Mouse (Mus musculus): ENCODE measurements at regions not wholly inside any gene's neighbourhood (a gene's known extent, or its start where the extent isn't known, plus 50 kb on each side); places are given as distances from the start of the nearest gene placed in this dataset.

DNA sequence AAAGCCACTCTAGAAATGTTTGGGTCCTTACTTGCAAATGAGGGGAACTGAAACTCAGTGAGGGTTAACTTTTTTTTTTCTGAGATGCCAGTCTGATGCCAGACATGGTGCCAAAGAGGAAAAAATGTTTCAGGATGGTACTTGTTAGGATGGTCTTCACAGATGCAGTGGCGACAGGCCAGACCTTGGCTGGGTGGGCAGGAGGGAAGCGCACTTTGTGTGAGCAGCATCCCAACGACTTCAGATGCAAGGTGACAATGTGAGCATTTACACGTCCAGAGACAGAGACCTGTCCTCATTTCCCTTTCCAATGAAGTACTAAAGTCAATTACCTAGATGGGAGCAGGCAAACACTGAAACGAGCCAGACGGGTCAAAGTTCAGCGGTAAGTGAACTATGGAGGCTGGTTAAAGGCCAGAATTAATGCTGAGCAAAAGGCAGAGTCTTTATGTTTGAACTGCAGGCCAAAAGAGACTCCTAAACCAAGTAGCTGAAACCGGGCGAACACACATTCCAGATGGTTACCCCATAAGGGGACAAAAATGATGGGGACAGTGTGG is 213.7 kb upstream of the Ccdc122 start:
- no peak for DNase-seq (ENCODE audit: low spot score)

DNA sequence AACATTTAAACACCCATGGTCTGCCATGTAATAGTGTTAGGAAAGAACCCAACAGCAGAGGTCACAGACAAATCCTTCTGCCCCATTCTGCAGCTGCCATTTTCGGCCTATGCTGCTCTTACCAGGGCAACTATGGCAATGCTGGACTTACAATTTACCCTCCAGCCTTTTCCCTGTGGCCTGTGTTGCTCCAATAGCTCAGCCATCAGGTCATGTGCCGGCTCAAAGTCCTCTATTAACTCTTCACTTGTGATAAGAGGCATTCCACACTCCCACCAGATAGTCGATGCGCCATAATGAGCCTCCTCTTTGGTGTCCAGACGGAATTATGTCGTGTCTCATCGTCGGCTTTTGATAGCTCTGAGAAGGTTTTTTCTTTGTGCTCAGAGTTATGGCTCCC is 214.7 kb upstream of the Ccdc122 start:
- DNase-seq (ENCODE audit: low spot score), result no peak

DNA sequence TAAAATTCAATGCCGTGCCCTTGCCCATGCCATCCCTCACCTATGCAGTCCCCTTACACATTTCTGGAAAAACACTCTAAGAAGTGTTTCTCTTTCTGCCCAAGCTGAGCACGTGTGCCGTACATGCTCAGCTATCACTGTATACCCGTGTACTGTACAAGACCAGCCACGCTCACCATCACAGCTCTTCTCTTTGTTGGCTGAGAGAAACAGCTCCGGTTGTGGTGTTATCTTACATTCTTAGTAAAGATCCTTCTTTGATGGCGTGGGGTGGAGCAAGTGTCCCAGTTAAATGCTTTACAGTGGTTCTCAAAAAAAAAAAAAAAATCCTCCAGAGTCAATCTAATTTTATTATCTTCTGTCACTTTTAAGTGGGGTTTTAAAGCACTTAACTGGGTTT is 215.1 kb upstream of the Ccdc122 start:
- no peak for DNase-seq (ENCODE audit: low spot score)

DNA sequence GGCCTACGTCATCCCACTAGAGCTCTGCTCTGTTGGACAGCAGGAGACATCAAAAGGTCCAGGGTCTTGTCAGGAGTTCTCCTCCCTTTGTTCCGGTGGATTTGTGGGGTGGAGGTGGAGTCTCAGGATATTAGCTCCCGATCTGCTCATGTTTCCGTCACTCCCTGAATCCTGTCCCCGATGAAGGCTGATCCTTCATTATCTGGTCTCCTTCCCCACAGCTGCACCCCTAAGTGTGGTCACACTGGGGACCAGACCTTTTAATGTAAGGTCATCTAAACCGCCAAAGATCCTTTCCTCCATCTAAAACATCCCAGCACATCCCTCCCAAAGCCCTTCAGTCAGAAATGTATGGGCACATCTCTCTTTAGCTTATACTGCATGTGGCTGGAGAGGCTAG is 215.6 kb upstream of the Ccdc122 start:
- no peak for DNase-seq (ENCODE audit: low spot score)

DNA sequence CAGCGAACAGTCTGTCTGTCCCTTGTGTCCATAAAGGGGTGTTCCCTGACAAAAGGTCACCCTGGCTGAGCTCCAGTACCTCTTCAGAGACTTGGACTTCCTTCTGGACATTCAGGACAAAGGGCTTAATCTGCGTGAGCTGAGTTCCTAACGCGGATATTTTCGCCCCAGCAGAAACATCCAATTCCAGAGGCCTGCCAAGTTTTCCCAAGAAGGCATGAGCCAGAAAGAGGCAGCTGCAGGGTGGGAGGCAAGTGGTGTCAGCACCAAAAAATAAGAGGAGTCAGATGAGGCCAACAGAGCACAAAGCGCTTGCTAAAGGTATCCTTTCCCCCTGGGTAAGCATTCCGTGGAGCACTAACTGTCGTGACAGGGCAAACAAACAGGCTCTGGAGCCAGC is 216.9 kb upstream of the Ccdc122 start:
- DNase-seq (ENCODE audit: low spot score), result peak; percentile 34

DNA sequence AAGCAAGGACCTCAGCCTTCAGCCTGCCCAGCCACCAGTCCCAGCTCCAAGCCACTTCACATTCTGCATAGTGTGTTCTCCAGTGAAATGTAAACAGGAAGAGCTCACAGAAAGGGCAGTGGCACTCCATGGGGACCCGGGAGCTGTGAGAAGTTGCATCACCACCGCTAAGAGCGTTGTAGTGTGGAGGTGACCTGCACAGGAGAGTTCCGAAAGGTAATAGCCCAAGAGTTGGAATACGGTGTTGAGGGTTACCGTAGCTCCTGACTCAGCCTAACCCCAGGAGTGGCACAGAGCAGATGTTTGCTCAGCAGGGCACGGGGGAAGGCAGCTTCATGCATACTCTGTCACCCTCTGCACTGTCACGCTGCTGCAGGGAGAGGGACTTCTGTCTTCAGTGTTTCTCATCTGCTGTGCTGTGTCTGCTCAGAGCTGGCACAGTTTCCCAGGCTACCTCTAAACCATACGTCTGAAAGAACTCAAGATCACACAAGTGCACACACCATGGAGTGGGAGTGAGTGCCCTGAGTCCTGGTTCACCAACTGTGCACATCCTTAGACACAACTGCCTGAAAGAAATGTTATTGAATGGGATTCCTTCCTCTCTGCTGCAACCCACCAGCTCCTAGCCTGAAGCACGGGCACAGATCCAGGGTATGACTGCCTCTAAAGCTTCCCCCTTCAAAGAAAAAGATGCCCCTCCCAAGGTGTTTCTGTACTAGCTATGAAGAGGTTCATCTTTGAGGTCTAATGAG is 218.1 kb upstream of the Ccdc122 start:
- no peak for DNase-seq (ENCODE audit: low spot score)

DNA sequence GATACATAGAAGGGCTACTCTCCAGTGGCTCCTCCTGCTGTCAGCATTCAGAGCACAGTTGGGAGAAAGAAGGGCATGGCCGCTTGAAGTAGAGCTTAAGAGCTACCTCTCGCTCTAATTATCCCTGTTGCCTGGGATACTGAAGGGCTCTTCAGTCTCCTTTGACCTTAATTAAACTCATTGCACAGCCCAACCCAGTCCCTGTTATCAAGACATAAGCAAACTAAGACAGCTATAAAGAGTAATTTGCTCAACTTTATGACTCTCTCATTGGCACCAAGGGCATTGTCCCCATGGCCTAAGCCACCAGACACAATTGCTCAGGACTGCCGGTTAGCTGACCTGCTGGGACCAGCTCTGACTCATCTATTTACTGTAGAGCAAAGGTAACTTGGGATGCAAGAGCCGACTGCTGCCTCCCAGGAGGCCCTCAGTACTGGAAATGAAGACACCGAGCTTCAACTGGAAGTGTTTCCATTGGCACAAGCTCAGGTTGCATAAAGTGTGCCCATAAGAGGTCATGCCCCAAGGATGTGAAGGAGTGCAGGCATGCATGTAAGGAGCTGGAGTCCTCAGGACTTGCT is 219.3 kb upstream of the Ccdc122 start:
- DNase-seq (ENCODE audit: low spot score), result no peak

DNA sequence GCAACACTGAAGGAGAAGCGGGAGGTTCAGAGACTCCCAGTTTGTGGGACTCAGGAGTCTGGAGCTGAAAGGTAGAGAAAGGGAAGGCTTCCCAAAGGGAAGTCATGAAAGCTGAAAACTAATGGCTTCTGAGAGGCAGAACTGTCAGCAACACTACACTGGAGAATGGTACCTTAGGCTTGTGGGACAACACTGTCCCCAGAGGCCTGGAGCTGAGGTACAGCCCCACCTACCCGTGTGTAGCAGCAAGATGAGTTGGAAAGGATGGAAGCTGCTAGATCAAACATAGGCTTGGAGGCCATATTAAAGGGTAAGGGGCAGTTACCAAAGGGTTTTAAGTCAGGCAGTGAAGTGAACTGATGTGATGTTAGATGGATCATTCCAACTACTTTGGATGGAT is 219.9 kb upstream of the Ccdc122 start:
- no peak for DNase-seq (ENCODE audit: low spot score)

DNA sequence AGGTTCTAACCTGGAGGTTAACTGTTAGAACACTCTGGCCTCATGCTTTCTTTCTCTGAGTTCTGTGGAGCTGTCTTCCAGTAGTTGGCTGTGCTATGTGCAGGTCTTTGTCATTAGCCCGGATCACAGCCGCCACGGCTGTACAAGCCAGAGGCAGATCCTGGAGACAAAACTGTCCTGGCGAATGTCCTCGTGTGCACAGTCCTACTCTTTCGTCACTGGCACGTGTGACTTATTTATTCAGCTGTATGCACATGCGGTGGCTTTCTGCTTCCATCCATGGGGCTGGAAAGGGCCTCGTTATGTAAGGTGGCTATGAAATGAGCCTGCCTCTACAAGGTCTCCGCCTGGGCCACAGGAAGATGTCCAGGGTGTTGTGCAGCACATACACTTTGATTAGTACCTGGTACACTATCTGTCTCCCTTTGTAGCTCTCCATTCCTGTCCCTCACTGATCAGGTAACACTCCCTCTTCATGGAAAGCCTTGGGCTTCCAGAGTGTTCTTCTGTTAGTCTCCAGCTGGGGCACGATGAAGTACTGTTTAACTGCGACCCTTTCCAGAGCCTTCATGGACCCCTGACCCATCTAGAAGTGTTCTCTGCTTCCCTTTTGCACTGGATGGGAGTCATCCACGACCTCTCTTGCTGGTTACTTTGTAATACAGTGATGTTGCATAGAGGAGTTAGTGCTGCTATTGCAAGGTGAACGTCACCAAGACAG is 224.3 kb upstream of the Ccdc122 start:
- DNase-seq (ENCODE audit: low spot score), result no peak

DNA sequence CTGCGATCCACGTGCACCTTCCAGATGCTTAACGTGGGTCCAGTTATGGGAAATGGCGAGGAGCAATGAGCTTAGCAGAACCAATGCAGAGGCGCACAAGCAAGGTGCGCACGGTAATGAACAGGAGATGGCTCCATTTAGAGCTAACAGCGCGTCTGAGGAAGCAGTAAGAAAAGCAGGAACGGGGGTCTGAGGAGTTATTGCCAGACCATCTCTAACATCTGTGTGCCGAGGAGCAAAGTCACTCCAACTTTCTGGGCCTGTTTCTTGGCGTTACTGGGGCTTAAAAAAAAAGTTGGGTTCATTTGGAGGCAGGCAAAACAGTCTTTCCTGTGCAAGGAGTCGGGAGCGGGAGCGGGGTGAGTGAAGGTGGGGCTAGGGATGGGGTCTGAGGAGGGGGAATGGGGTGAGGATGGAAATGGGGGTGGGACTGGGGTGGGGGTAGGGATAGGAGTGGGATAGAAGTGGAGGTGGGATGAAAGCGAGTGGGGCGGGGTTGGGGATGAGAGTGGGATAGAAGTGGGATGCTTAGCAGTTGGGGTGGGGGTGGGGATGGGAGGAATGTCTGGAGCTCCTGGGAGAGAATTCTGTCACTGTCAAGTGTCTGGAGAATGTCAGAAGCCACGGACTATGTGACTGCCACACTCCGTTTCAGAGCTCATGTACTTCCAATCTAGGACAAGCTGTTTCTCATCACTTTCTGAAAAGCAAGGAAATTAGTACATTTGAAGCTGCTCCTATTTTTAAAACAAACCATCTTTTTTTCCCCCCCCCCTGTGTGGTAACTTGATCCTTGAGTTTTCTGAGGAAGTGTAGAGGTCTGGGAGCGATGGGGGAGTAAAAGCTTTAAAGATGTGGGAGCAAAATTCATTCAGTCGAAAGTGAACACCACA is 225.6 kb upstream of the Ccdc122 start:
- no peak for DNase-seq (ENCODE audit: low spot score)

DNA sequence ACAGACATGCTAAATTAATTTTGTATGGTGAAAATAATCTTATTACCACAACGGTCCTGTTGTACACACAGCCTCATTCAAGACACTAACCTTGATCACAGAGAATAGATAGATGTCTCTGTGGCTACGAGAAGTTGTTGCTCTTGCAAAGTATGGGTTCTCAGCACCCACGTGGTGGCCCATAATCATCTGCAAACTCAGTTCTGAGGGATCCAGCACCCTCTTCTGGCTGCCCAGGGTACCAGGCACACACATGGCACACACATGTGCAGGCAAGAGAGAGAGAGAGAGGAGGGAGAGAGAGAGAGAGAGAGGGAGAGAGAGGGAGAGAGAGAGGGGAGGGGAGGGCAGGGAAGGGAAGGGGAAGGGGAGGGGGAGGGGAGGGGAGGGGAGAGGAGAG is 226.5 kb upstream of the Ccdc122 start:
- no peak for DNase-seq (ENCODE audit: low spot score)

DNA sequence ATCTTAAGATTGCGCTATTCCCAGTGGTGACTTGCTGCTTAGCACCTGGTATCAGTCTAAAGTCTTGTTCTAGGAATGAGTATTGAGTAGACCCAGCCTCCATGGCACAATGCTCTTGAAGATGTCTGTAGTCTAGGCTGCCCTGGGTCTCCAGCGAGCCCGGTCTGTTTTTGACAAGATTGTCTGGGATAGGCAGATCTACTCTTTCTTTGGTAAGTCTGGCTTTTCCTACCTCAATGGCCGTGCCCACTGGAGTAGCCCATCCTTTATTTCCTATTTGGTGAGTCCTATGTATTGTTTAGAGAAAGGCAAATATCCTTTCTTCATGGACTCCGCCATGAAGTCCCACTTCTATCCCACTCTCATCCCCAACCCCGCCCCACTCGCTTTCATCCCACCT is 227.2 kb upstream of the Ccdc122 start:
- no peak for DNase-seq (ENCODE audit: low spot score)

DNA sequence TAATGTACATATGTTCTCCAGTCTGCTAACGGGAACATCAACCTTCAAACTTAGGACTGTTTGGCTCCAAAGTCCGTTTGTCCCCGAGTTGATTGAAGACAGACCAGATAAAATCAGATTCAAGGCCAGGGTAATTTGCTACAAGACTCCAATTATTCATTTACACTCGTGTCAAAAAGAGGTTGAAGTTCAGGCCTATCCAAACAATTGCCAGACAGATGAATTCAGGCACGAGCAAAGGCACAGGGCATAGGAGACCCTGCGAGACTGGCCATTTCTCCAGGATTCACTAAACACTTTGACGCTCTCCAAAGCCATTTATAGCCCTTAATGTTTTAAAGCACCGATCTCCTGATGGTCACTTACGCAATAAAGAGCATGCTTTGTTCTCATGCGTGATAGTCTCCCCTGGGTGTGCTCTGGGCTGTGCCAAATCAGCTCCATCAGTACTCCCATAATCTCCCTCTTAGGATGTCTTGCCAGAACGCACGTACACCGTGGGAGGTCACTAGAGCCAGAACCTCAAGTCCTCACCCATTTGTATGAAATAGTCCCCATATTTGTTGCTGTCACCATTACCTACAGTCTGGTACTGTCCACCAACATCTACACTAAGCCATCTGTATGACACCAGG is 231.3 kb upstream of the Ccdc122 start:
- no peak for DNase-seq (ENCODE audit: low spot score)

DNA sequence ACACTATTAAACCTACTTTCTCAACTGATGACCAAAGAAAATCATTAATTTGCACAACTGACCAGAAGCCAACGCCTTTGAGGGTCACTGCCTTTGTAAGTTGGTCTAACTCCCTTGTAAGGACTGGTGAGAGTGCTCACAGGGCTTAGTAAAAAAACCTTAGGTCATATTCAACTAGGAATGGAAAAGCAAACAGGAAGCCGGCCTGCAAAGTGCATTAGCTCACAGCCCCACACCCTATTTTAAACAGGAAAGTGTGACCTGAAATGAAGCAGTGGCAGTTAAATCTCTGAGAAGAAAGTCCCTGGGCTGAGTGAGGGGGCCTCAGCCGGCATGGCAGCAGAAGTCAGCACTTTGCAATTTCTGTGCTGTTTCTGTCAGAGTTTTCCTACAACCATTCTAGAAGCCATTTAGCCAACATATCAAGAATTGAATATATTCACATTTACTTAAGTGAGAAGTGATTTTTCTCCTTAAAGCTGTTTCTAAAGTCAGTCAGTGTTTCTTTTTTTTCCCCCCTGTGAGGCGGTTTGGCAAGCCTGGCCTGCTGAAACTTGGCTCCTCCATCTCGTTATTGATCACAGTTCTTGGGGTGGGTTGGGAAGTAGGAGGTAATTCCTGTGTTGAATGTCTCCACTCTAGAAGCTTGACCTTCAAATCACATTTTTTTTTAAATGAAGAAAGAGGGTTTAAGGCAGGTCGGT is 232.0 kb upstream of the Ccdc122 start:
- DNase-seq (ENCODE audit: low spot score), result no peak

DNA sequence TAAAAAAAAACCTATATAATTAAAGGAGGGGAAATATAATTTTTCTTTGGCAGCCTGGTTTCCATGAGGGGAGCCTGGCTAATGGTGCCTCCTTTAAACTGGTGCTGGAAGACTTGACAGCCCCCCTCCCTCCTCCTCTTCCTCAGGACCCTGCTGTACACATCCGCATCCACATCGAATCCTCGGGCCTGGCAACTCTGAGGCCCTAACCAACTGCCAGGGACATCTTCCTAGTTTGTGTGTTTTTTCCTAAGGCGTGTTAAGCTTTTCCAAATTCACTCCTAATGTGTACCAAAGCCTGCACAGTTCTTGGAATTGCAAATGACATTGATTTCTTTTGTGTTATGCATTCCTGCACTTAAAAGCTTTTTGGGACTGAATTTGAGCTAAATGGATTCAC is 236.4 kb upstream of the Ccdc122 start:
- no peak for DNase-seq (ENCODE audit: low spot score)

DNA sequence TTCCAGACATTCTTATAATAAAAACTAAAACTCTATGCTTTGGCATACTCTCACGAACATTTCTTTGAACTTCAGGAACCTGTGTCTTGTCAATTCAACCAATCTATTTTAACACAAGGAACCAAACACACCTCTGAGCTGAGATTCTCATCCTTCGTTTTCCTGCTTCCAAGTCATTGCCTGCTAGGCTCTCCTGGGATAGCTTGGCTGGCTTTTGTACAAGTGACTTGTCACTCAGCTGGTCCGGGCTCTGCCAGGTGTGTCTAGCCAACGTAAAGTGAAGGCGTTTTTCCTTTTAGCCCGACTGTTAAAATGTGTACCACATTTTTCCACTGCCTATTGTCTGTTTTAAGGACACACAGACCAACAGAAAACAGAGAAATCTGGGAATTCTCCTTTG is 236.8 kb upstream of the Ccdc122 start:
- DNase-seq (ENCODE audit: low spot score), result no peak

DNA sequence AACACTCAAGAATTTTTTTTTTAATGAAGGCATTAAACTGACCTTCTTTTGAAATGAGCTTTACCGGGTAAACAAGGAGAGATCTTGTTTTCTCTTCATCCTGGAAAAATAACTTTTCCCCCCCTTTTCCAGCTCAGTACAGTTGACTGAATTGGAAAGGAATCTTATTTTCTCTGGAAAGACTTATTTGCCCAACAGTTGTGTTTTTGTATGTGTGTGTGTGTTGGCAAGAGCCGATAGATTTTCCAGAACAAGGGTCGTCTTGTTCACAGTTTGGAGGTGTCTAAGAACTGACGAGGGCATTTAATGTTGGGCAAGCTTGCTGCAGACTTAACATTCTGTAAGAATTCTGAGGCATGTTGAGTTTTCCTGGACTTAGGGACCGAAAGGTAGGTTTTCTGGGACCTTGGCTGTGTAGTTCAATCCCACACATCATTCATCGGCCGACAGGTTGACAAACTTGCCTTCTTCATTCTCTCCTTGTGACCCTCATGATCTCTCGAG is 237.6 kb upstream of the Ccdc122 start:
- no peak for DNase-seq (ENCODE audit: low spot score)

DNA sequence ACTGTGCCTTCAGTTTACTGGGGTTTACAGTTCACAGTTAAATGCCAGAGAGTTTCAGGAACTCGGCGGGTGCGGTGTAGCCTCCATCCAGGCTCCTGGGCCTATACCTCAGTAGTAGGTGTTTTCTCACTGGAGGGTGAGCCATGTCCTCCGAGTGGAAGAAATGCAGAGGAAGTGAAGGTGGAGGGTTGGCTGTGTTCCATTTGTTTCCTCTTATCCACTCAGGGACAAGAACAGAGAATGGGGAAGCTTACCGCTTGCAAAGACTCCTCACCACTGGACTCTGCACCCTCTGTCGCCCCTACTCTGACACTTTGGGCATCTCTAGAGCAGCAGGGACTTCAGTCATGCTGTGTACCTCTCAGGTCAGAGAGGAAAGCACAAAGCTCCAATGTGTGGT is 238.1 kb upstream of the Ccdc122 start:
- no peak for DNase-seq (ENCODE audit: low spot score)

DNA sequence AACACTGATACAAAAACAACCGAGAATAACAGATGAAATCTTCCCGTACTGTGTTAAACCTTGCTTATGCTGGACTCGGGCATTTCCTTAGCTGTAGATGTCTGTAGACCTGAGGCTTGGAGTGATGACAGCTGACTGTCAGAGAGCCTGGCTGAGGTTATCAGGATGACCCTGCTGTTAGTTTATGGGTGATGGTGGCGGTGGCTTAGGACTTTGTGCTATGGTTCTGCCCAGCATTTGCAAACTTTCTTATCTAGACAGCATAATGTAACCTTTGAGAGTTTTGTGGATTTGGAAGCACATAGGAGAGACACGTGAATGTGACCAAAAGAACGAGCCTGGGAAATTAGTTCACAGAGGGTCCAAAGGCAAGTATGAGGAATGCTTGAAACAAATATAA is 239.1 kb upstream of the Ccdc122 start:
- no peak for DNase-seq (ENCODE audit: low spot score)

DNA sequence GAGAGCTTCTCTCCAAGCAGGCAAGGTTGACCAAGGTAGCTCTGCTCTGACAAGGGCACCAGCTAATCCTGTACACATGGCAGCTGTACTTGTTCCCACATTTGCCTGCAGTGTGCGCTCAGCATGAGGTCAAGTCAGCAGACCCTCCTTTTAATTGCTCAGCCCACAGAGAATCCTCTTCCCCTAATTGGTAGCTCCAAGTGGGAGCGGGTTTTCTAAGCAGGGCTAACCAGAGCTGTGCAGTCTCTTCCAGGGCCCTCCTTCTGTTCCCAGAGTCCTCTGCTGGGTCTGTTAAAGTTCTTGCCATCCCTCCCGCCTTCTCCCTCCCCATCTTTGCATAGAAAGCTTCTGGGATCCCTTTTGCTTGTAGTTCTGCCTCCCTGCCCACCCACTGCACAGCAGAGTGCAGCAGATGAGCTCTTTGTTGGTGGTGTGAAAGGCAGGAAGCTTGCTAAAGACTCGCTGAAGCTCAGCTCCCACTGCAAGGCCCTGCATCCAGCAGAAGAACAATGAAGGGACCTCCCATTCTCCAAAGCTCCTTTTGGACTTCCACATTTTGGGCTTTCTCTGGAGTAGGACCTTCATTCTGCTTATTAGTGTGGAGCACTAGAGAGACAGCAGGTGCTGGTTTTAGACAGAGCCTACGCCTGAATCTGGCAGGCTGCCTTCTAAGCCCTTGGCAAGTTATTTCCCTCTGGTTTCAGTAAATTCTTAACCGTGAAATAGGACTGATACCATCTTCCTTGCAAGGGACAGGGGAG is 235.3 kb upstream of the Serp2 start:
- no peak for DNase-seq (ENCODE audit: low spot score)

Measured in urinary bladder, postnatal 10 days (tissue).